Comparison of ENCODE assay signal across 33 mouse cellular contexts in genomic region chr3:69399336-69399735, GRCm38 (mm10).
DNase-seq lines count a peak whose midpoint lies in the region; ATAC-seq and TF ChIP-seq lines count a peak whose summit lies in the region.
"Had no signal": no experiment of that assay in that cellular context is flagged by ENCODE, and none has a peak within 500 bp of the region (broad histone marks: within the 10 kb centered on the region; RNA-seq: fewer than 3 reads in every experiment).

No protein-coding gene starts in this region.

- no peak overlapping the region for H3K4me3 ChIP-seq in liver, postnatal 0 days (ENCODE audit: low read depth, low read length)
- no peak overlapping the region for H3K4me3 ChIP-seq in lung, adult 2 months (replicated peaks; ENCODE audit: extremely low read depth, low read depth, low read length)
- H3K4me3 ChIP-seq: embryonic facial prominence, embryonic 10.5 days; embryonic facial prominence, embryonic 13.5 days; erythroblast, embryonic 14.5 days; forebrain, embryonic 12.5 days; forebrain, embryonic 15.5 days; heart, adult 2 months; heart, embryonic 10.5 days; heart, embryonic 13.5 days; intestine, embryonic 15.5 days had no signal

- no peaks in the 10 kb centered on the region for H3K9me3 ChIP-seq in liver, postnatal 0 days (ENCODE audit: low read length)
- H3K9me3 ChIP-seq: forebrain, embryonic 12.5 days; forebrain, embryonic 15.5 days; G1E; heart, embryonic 10.5 days; heart, embryonic 13.5 days; intestine, embryonic 15.5 days had no signal

- no peak overlapping the region for H3K4me2 ChIP-seq in liver, postnatal 0 days (ENCODE audit: low read depth, low read length)
- H3K4me2 ChIP-seq: embryonic facial prominence, embryonic 13.5 days; forebrain, embryonic 12.5 days; forebrain, embryonic 15.5 days; heart, embryonic 13.5 days; hindbrain, embryonic 14.5 days; intestine, embryonic 15.5 days had no signal

- DNase-seq in CD4-positive, CD25-positive, alpha-beta regulatory T cell, adult 2 months (ENCODE audit: low read depth, low spot score) = peak; percentile 22
- DNase-seq in liver, postnatal 0 days = peak; percentile 7
- DNase-seq in liver = no peak
- DNase-seq in 3T3-L1 (ENCODE audit: low read depth, low spot score) = peak; percentile 8
- DNase-seq in T-cell, adult 2 months (ENCODE audit: low spot score) = peak; percentile 2
- DNase-seq in lung, adult 2 months = no peak
- no peak for DNase-seq in gastrocnemius, adult 8-10 months (ENCODE audit: low spot score in 2 of 2)
- DNase-seq: adrenal gland, postnatal 10 days; adrenal gland, postnatal 36 days; cerebellum, adult 18-20 months; cerebellum, adult 9-10 months; cerebellum, postnatal 14 days; embryo, embryonic 11 days; gastrocnemius, postnatal 10 days; gastrocnemius, postnatal 36 days; heart, adult 2 months; heart, postnatal 14 days; heart, postnatal 4 days had no signal

- H3K36me3 ChIP-seq in liver, postnatal 0 days (replicated peaks; ENCODE audit: insufficient read depth, low read length) = no peaks in the 10 kb centered on the region
- H3K36me3 ChIP-seq: embryonic facial prominence, embryonic 10.5 days; embryonic facial prominence, embryonic 13.5 days; forebrain, embryonic 12.5 days; forebrain, embryonic 15.5 days; heart, embryonic 10.5 days; heart, embryonic 13.5 days; intestine, embryonic 15.5 days had no signal

- H3K4me1 ChIP-seq in liver, postnatal 0 days (ENCODE audit: insufficient read depth) = no peaks in the 10 kb centered on the region
- H3K4me1 ChIP-seq in lung, adult 2 months (ENCODE audit: control insufficient read depth, insufficient read depth, low read length) = no peaks in the 10 kb centered on the region
- H3K4me1 ChIP-seq: embryonic facial prominence, embryonic 10.5 days; embryonic facial prominence, embryonic 13.5 days; forebrain, embryonic 12.5 days; forebrain, embryonic 15.5 days; heart, embryonic 10.5 days; intestine, embryonic 15.5 days had no signal

- no peak for TF ChIP-seq POLR2A in lung, adult 2 months (IDR thresholded peaks at IDR 0.05; ENCODE audit: borderline replicate concordance, extremely low read depth, low read depth, low read length)

- WGBS in liver, postnatal 0 days (ENCODE audit: insufficient replicate concordance) = 82% methylated on average over 6 of the region's 6 CpGs
- WGBS in lung, adult 2 months = 80% methylated on average over 6 of the region's 6 CpGs

- H3K27ac ChIP-seq in liver, postnatal 0 days (ENCODE audit: low read depth) = no peak overlapping the region
- H3K27ac ChIP-seq: embryonic facial prominence, embryonic 10.5 days; embryonic facial prominence, embryonic 13.5 days; forebrain, embryonic 12.5 days; forebrain, embryonic 15.5 days; heart, adult 2 months; heart, embryonic 10.5 days; heart, embryonic 13.5 days; hindbrain, embryonic 14.5 days; hindbrain, postnatal 0 days; intestine, embryonic 15.5 days had no signal

- H3K27me3 ChIP-seq in liver, postnatal 0 days (ENCODE audit: insufficient read depth, low read length) = no peaks in the 10 kb centered on the region
- H3K27me3 ChIP-seq: CH12.LX; embryonic facial prominence, embryonic 13.5 days; forebrain, embryonic 15.5 days; heart, embryonic 13.5 days; intestine, embryonic 15.5 days; Patski had no signal

- no peak overlapping the region for H3K9ac ChIP-seq in liver, postnatal 0 days (replicated peaks)
- H3K9ac ChIP-seq: embryonic facial prominence, embryonic 13.5 days; forebrain, embryonic 12.5 days; forebrain, embryonic 15.5 days; heart, embryonic 13.5 days; hindbrain, embryonic 14.5 days; intestine, embryonic 15.5 days had no signal

- TF ChIP-seq EP300 in liver, postnatal 0 days (IDR thresholded peaks at IDR 0.05; ENCODE audit: low read depth) = no peak

- ATAC-seq in CD4-positive, CD25-positive, alpha-beta regulatory T cell, adult 4 months = no peak
- ATAC-seq in liver, postnatal 0 days = no peak
- ATAC-seq: activated CD4-positive, CD25-positive, alpha-beta regulatory T cell, adult 4 months; forebrain, embryonic 15.5 days; hindbrain, postnatal 0 days; intestine, embryonic 15.5 days; Patski had no signal

- no peak for TF ChIP-seq CTCF in liver, postnatal 0 days (IDR thresholded peaks at IDR 0.05; ENCODE audit: low read depth)
- no peak for TF ChIP-seq CTCF in lung, adult 2 months (IDR thresholded peaks at IDR 0.05; ENCODE audit: insufficient read depth, low read length)

Comparison
In these comparisons a context has a peak if more than half of its experiments do, and no peak if none do; other contexts are left out.
1. DNase-seq: peak in CD4-positive, CD25-positive, alpha-beta regulatory T cell, adult 2 months (single experiment), liver, postnatal 0 days (single experiment), 3T3-L1 (single experiment) and T-cell, adult 2 months (single experiment); none in liver (single experiment), lung, adult 2 months (single experiment) and gastrocnemius, adult 8-10 months (0 of 2).